Mouse (Mus musculus) common myeloid progenitor, adult 5-6 weeks (primary cell): Measurements from ENCODE around the gene Myo15b. TPM values are rescaled to one million over a fixed set of nuclear protein-coding genes. Genes with fewer than 3 reads are reported as not detected.

Source experiments
- ATAC-seq: replicated peaks from 2 replicates; pipeline ENCODE4 v1.8.0; 2016; ENCODE audit warnings: low read depth, mild to moderate bottlenecking, moderate TSS enrichment, inconsistent platforms; ENCODE audit not compliant: poor library complexity, severe bottlenecking
- total RNA-seq: library from RNA; stranded (forward); fragments of 200-1000, 187-1606 nt; gene quantifications from 2 replicates; pipeline ENCODE4 v1.2.3, GENCODE M21; 2017

Myo15b gene
- 3.3 and 3.7 TPM in 2 replicates for total RNA-seq

GRCm38 (mm10) chr11:115858354-115858753 lies at the start of gene Myo15b:
Gene Myo15b, plus strand, starts transcription at chr11:115858406.
- no peak for ATAC-seq

GRCm38 (mm10) chr11:115808696-115809310 lies 49.4 kb upstream of the Myo15b start:
- ATAC-seq, result 0 out of 2 replicates have a peak, but pooled peaks have one; percentile 15

GRCm38 (mm10) chr11:115809311-115809781 lies 48.9 kb upstream of the Myo15b start:
- ATAC-seq, result no peak

GRCm38 (mm10) chr11:115810377-115810776 lies 47.8 kb upstream of the Myo15b start:
- no peak for ATAC-seq

- ATAC-seq, result no peak
Observed at GRCm38 (mm10) chr11:115811381-115812093, 46.7 kb upstream of the Myo15b start.

DNA sequence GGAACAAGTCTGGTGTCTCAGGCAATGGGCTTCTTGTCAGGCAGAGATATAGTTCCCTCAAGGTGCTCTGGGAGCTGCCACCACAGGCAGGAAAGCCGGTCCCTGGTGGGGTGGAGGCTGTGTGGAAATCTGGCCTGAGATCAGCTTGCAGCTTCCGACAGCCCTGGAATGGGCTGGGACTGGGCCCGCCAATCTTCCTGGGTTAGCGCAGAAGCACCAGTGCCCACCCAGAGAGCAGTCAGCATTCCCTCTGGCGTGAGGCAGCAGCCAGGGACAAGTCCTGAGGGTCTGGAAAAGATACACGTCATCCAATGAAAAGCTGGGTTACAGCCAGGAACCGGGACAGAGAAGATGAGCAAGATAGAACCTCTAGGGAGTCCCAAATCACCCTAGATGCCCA lies 46.1 kb upstream of the Myo15b start:
- ATAC-seq, result no peak

DNA sequence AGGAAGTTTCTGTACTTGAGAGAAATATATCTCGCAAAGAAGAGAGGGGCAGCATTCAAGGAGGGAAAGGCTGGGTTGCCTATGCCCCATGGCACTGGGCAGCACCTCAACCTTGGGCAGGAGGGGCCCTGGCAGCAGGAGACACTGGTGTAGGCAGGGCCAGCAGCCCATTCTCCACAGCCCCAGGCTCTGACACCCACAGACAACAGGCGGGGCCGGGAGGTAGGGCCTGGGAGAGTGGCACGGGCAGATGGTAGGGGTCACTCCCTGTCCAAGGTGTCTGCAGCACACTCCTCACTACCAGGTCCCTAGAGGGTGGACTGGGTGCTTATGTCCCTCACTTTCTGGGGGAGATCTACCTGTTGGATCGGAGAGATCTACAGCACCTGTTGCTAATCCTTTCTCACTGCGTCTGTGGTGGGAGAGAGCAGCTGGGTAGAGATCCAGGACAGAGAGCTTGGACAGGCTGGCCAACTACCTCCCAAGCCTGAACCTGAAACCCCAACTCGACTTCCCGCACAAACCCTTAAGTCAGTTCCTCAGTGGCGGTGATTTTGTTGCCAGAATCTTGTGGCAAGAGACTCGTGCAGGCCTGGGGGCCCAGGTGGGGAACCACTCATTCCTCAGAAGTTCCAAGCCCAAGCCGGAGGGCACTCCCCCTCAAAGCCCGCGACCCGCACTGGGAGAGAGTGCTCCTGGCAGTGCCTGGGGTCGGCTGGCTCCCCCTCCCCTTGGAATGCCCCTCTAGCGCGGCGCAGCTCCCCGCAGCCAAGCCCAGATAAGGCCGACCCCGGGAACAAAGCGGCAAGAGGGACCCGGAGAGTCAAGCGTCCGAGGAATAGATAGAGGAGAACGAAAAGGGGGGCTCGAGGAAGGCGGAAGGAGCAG lies 45.4 kb upstream of the Myo15b start:
- ATAC-seq, result 0 out of 2 replicates have a peak, but pooled peaks have one; percentile 4

DNA sequence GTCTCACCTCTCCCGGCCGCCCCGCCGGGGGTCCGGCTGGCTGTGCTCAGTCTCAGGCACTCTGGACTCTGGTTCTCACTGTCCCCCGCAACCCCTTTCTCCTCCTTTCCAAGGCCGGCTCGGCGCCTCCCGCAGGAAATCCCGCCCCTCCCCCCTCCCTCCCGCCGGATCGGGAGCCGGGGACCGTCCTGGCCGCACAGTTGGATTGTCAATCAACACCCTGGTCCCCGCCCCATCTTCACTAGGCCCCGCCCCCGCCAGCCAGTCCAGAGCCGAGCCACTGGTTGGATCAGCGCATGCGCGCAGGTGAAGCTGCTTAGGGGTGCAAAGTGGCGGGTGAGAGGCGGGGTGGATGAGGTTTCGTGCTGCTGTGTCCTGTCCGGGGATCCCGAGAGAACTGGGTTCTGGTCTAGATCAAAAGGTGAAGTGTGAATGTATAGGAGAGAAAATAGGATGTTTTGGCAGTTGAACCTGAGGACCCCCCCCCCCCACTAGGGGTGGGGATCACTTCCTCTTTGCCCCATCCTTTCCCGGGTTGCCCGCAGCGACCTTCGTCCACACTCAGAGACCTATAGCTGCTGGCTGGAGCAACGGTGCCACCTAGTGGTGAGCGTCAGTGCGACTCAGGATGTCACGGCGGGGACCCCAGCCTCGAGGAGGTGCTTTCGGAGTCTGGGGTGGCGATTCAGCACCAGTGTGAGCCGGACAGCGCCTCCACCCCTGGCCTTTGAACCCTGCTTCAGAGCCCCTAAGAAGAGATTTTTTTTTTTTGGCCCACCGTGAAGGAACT lies 44.5 kb upstream of the Myo15b start, which contains the start of gene Caskin2:
Gene Caskin2, minus strand, starts transcription at position 133 of the 790 bp plus-strand sequence.
- ATAC-seq, result peak; percentile 87

DNA sequence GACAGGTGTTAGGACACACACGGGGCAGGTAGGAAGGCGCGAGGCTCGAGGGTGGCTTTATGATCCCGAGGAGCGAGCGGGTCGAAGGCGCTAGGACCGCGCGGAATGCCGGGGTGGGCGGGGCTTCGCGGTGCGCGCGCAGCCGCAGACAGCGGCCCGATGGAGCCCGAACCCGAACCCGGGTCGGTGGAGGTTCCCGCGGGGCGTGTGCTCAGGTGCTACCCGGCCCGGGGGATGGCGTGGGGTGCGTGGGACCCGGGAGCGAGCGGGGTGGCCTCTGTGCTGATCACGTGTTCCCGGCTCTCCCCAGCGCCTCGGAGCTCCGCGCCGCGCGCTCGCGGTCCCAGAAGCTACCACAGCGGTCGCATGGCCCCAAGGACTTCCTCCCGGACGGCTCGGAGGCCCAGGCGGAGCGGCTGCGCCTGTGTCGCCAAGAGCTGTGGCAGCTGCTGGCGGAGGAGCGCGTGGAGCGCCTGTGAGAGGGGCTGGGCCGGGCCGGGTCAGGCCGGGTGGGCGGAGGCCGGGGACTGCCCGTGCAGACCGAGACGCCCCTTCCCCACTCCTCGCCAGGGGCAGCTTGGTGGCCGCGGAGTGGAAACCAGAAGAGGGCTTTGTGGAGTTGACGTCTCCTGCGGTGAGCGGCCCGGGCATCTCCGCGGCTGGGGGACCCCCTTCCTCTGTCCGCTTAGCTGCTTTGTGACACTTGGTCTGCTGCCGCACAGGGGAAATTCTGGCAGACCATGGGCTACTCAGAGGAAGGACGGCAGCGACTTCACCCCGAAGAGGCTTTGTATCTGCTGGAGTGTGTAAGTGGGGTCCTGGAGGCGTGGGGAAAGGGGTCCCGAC lies 43.4 kb upstream of the Myo15b start, which contains the start of gene Tsen54:
Gene Tsen54, plus strand, starts transcription at position 120 of the 846 bp plus-strand sequence.
- ATAC-seq, result peak; percentile 33

- no peak for ATAC-seq
Observed at GRCm38 (mm10) chr11:115817331-115817730, 40.9 kb upstream of the Myo15b start.

GRCm38 (mm10) chr11:115819915-115820623 lies 38.1 kb upstream of the Myo15b start:
- ATAC-seq, result no peak

DNA sequence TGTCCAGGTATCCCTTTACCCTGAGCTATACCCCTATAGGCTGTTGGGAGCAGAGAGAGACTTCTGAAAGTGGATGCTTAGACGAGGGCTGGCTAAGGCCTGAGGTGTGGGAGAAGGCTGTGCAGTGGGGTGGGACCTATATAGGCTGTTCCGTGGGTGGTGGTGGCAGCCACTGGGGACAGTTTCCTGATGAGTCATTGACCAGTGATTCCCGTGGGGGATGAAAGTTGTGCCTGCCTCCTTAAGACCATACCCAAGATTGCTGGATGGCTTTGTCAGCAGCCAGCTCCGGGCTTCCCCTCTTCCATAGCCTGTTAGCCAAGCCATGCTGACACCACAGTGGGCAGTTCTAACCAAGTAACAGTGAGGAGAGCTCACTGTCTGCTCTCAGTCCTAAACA lies 37.2 kb upstream of the Myo15b start:
- no peak for ATAC-seq

DNA sequence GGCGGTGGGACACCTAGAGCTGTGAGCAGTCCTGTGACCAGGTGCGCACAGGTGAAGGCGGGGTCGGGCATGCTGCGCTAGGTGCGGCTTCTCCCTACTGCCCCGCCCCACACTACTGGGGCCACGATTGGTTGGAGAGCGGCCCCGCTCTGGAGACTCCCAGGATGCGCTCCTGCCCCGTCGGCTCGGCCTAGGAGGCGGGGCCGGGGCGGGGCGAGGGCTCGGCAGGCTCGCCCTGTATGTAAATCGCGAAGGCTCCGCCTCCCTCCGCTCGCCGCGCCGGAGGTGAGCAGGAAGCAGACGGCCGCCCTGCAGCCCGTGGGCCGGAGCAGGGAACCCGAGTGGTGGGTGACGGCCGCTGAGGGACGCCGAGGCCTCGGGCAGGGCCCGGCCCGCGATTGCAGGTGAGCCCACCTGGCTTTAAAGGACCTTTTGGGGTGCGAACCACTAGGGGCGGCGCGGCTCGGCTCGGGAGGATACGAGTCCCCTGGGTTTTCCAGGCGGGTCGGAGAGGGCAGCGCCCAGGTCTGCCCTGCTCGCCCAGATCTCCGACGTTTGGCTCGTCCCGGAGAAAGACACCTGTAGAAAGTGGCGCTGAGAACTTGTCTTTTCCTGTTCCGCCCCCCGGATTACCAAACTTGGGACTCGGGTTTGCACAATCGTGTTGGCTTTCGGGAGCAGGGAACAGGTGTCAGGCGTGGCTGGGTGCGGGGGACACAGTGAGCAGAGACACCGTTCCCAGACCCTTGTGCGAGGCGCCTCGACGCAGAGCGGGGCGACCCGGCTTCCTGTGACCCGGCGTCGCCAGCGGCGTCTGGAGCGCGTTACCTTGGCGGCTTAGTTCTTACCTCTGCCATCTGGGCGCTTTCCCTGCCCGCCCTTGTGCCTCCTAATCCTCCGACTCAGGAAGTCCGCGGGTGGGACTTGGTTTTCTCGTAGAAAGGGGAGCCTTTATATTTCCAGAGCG lies 34.1 kb upstream of the Myo15b start, which contains the start of gene Llgl2:
Gene Llgl2, plus strand, starts transcription at position 276 of the 967 bp plus-strand sequence.
- peak; percentile 91 for ATAC-seq

GRCm38 (mm10) chr11:115824813-115825212 lies 33.4 kb upstream of the Myo15b start:
- ATAC-seq, result no peak

DNA sequence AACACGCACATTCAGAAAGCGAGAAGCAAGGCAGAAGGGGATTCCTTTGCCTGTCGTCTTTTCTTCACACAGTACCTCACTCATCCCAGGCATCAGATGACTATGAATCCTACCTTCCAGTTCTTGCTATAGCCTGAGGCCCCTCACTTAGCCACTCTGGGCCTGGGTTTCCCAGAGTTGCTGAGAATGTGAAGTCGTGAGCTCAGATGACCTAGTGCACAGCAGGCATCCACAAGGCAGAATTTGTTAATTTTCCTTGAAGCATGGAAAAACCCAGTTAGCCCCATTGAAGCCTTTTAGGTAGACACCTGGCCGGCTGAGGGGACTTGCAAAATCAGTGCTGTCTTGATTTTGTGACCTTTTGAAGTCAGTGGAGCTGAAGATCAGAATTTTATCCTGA lies 31.7 kb upstream of the Myo15b start:
- no peak for ATAC-seq

- no peak for ATAC-seq
Observed at GRCm38 (mm10) chr11:115827624-115828023, 30.6 kb upstream of the Myo15b start.

GRCm38 (mm10) chr11:115829036-115829435 lies 29.2 kb upstream of the Myo15b start:
- ATAC-seq, result no peak
